Mouse (Mus musculus): ENCODE data around the gene Prkg1. TPM values are rescaled to one million over a fixed set of nuclear protein-coding genes. Genes with fewer than 3 reads are reported as not detected.

The Prkg1 gene
- polyA plus RNA-seq, 2 experiments: 7.1 to 9.6 TPM

GRCm38 (mm10) chr19:30623620-30624019 lies 1141.2 kb downstream of the Prkg1 start:
- Histone ChIP-seq H3K9me3 (ENCODE audit: control insufficient read depth, low read length) (no peaks in the 10 kb centered on the region), H3K4me2 (replicated peaks; ENCODE audit: low read depth, low read length, severe bottlenecking) (no peak overlapping the region), H3K4me1 (ENCODE audit: control insufficient read depth, insufficient read depth, low read length) (no peaks in the 10 kb centered on the region), H3K9ac (ENCODE audit: low read depth, low read length, severe bottlenecking) (no peak overlapping the region), H3K27me3 (ENCODE audit: control insufficient read depth, insufficient read depth, low read length) (no peaks in the 10 kb centered on the region), H3K36me3 (ENCODE audit: control insufficient read depth, insufficient read depth, low read length) (no peaks in the 10 kb centered on the region), H3K27ac (replicated peaks; ENCODE audit: low read depth, low read length) (no peak overlapping the region), H3K4me3 (replicated peaks; ENCODE audit: low read length) (no peak overlapping the region)
- TF ChIP-seq POLR2A (IDR thresholded peaks at IDR 0.05; ENCODE audit: borderline replicate concordance, extremely low read depth, insufficient read depth, insufficient read length): no peak
- 64% methylated on average over 7 of the region's 7 CpGs for WGBS
- DNase-seq (ENCODE audit: low spot score): no peak
- no peak for ATAC-seq (ENCODE audit: low FRiP score, low read depth)

- DNase-seq (ENCODE audit: low spot score): no peak
- ATAC-seq (ENCODE audit: low FRiP score, low read depth): no peak
- no peaks in the 10 kb centered on the region for H3K4me1 ChIP-seq (ENCODE audit: control insufficient read depth, insufficient read depth, low read length)
- no peak overlapping the region for H3K4me3 ChIP-seq (replicated peaks; ENCODE audit: low read length)
- no peaks in the 10 kb centered on the region for H3K27me3 ChIP-seq (ENCODE audit: control insufficient read depth, insufficient read depth, low read length)
- no peaks in the 10 kb centered on the region for H3K36me3 ChIP-seq (ENCODE audit: control insufficient read depth, insufficient read depth, low read length)
- H3K4me2 ChIP-seq (replicated peaks; ENCODE audit: low read depth, low read length, severe bottlenecking): no peak overlapping the region
- H3K9ac ChIP-seq (ENCODE audit: low read depth, low read length, severe bottlenecking): no peak overlapping the region
- no peaks in the 10 kb centered on the region; the same call in 1 of the 2 replicates for H3K9me3 ChIP-seq (ENCODE audit: control insufficient read depth, low read length)
- no peak for TF ChIP-seq POLR2A (IDR thresholded peaks at IDR 0.05; ENCODE audit: borderline replicate concordance, extremely low read depth, insufficient read depth, insufficient read length)
- no peak overlapping the region for H3K27ac ChIP-seq (replicated peaks; ENCODE audit: low read depth, low read length)
- WGBS: 77% methylated on average over 3 of the region's 3 CpGs
These were observed 1151.5 kb downstream of the Prkg1 start for GRCm38 (mm10) chr19:30613150-30613865.

DNA sequence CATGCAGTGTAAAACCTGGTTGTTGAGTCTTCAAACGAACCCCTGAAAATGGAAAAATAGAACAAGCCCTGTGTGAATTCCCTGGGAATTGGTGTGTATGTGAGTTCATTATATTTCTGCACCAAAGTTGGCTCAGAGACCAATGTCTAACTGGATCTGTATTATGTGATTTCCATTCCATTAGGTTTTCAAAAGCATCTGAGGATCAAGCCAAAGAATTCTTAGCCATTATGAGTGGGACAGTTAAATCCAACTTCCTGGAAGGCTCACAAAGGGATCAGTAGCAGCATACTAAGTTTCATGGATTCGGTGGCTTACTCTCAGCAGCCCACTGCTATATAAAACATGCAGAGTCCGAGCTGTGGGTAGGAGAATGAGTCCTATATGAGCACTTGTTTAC lies 1178.5 kb downstream of the Prkg1 start:
- DNase-seq (ENCODE audit: low spot score) (no peak), ATAC-seq (ENCODE audit: low FRiP score, low read depth) (no peak)
- no peaks in the 10 kb centered on the region for H3K4me1 ChIP-seq (ENCODE audit: control insufficient read depth, insufficient read depth, low read length)
- TF ChIP-seq POLR2A (IDR thresholded peaks at IDR 0.05; ENCODE audit: borderline replicate concordance, extremely low read depth, insufficient read depth, insufficient read length): no peak
- no peak overlapping the region for H3K27ac ChIP-seq (replicated peaks; ENCODE audit: low read depth, low read length)
- H3K36me3 ChIP-seq (ENCODE audit: control insufficient read depth, insufficient read depth, low read length): no peaks in the 10 kb centered on the region
- no peaks in the 10 kb centered on the region for H3K27me3 ChIP-seq (ENCODE audit: control insufficient read depth, insufficient read depth, low read length)
- H3K9ac ChIP-seq (ENCODE audit: low read depth, low read length, severe bottlenecking): no peak overlapping the region
- no peak overlapping the region for H3K4me2 ChIP-seq (replicated peaks; ENCODE audit: low read depth, low read length, severe bottlenecking)
- 58% methylated on average over 3 of the region's 3 CpGs for WGBS
- H3K9me3 ChIP-seq (ENCODE audit: control insufficient read depth, low read length): no peaks in the 10 kb centered on the region
- no peak overlapping the region for H3K4me3 ChIP-seq (replicated peaks; ENCODE audit: low read length)

DNA sequence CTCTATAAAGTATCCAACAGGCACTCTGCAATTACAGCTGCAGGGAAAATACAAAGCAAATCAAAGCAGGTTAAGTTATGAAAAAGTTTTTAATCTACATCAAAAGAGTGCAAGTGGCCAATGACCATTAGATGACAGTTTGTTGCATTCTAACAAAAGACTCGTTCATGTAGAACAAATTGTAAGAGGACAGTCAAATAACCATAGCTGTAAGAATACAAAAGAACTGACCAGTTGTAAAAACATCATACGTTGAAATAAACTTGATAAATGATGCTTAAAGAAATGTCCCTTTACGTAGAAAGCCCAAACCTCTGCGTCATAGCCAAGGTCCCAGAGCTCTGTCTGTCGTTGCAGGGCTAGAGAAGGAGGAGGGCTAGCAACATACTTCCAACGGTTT lies 1200.3 kb downstream of the Prkg1 start:
- DNase-seq (ENCODE audit: low spot score): no peak
- no peaks in the 10 kb centered on the region for H3K9me3 ChIP-seq (ENCODE audit: control insufficient read depth, low read length)
- no peak overlapping the region for H3K4me3 ChIP-seq (replicated peaks; ENCODE audit: low read length)
- no peaks in the 10 kb centered on the region for H3K27me3 ChIP-seq (ENCODE audit: control insufficient read depth, insufficient read depth, low read length)
- H3K27ac ChIP-seq (replicated peaks; ENCODE audit: low read depth, low read length): no peak overlapping the region
- no peak overlapping the region for H3K9ac ChIP-seq (ENCODE audit: low read depth, low read length, severe bottlenecking)
- no peak overlapping the region for H3K4me2 ChIP-seq (replicated peaks; ENCODE audit: low read depth, low read length, severe bottlenecking)
- TF ChIP-seq POLR2A (IDR thresholded peaks at IDR 0.05; ENCODE audit: borderline replicate concordance, extremely low read depth, insufficient read depth, insufficient read length): no peak
- no peaks in the 10 kb centered on the region for H3K36me3 ChIP-seq (ENCODE audit: control insufficient read depth, insufficient read depth, low read length)
- ATAC-seq (ENCODE audit: low FRiP score, low read depth): no peak
- H3K4me1 ChIP-seq (ENCODE audit: control insufficient read depth, insufficient read depth, low read length): no peaks in the 10 kb centered on the region
- 82% methylated on average over 6 of the region's 6 CpGs for WGBS

- ATAC-seq (ENCODE audit: low FRiP score, low read depth) (no peak), DNase-seq (ENCODE audit: low spot score) (no peak)
- no peaks in the 10 kb centered on the region for H3K36me3 ChIP-seq (ENCODE audit: control insufficient read depth, insufficient read depth, low read length)
- H3K27ac ChIP-seq (replicated peaks; ENCODE audit: low read depth, low read length): no peak overlapping the region
- H3K4me1 ChIP-seq (ENCODE audit: control insufficient read depth, insufficient read depth, low read length): no peaks in the 10 kb centered on the region
- H3K27me3 ChIP-seq (ENCODE audit: control insufficient read depth, insufficient read depth, low read length): no peaks in the 10 kb centered on the region
- whole genome bisulfite sequencing: 63% methylated on average over 3 of the region's 3 CpGs
- no peak overlapping the region for H3K4me2 ChIP-seq (replicated peaks; ENCODE audit: low read depth, low read length, severe bottlenecking)
- H3K9me3 ChIP-seq (ENCODE audit: control insufficient read depth, low read length): no peaks in the 10 kb centered on the region
- H3K9ac ChIP-seq (ENCODE audit: low read depth, low read length, severe bottlenecking): no peak overlapping the region
- TF ChIP-seq POLR2A (IDR thresholded peaks at IDR 0.05; ENCODE audit: borderline replicate concordance, extremely low read depth, insufficient read depth, insufficient read length): no peak
- no peak overlapping the region for H3K4me3 ChIP-seq (replicated peaks; ENCODE audit: low read length)
These were observed 1201.0 kb downstream of the Prkg1 start for GRCm38 (mm10) chr19:30563876-30564275.
